Mouse (Mus musculus) ES-CJ7 (cell line): ENCODE measurements at regions not wholly inside any gene's neighbourhood (a gene's known extent, or its start where the extent isn't known, plus 50 kb on each side); places are given as distances from the start of the nearest gene placed in this dataset.
A peak's percentile ranks its signal among the peaks of the same experiment; 100 is the strongest.

Experiments
- DNase-seq: peaks from one replicate; pipeline ENCODE4 v3.0.0; 2011; ENCODE audit warnings: low read depth, low spot score

DNA sequence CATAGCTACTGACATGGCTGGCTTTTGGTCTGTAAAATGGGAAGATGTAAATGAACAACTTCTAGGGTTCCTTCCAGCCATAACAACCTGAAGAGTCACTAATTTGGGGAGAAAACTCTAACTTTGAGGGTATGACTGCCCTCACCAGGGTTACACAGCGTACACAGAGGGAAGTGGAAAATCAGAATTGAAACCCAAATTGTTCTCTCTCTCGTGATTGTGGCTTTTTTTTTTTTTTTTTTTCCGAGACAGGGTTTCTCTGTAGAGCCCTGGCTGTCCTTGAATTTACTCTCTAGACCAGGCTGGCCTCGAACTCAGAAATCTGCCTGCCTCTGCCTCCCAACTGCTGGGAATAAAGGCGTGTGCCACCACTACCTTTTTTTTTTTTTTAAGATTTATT, 80.4 kb upstream of the Pmfbp1 start:
- no peak for DNase-seq

DNA sequence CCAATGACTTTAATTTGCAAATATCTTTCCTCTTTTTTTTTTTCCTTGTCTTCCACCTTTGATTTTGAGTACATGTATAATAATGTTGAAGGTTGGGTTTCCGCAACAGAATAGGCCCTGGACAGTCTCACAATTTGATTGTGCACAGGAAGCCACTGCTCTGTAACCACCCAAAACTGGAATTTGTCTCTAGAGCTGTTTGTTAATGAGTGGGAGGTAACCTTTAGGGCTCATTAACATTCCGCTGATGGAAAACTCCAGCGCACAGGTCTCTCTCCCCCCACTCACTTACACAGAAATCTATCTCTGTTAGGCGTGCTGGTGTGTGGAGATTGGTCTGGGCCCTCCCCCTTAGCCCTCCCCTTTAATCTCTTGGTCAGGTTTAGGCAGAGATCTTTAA, 78.5 kb upstream of the Pmfbp1 start:
- DNase-seq, result peak; percentile 76

DNA sequence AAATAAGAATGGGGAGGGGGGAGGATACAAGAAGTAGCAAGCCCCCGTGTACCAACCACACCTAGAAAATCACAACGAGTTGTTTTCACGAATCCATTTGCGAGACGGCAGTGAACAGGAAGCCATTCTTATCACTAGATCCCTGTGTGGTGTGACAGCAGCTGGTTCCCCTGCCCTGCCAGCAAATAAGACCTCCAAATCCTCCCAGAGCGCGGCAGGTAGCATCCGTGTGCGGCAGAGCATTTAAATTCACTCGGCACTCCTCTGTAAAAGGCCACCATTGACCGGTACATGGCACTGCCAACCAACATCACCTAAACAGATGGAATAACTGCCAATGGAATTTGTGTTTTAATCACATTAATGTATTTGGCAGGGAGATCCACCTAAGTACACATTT, 77.9 kb upstream of the Pmfbp1 start:
- peak; percentile 47 for DNase-seq

DNA sequence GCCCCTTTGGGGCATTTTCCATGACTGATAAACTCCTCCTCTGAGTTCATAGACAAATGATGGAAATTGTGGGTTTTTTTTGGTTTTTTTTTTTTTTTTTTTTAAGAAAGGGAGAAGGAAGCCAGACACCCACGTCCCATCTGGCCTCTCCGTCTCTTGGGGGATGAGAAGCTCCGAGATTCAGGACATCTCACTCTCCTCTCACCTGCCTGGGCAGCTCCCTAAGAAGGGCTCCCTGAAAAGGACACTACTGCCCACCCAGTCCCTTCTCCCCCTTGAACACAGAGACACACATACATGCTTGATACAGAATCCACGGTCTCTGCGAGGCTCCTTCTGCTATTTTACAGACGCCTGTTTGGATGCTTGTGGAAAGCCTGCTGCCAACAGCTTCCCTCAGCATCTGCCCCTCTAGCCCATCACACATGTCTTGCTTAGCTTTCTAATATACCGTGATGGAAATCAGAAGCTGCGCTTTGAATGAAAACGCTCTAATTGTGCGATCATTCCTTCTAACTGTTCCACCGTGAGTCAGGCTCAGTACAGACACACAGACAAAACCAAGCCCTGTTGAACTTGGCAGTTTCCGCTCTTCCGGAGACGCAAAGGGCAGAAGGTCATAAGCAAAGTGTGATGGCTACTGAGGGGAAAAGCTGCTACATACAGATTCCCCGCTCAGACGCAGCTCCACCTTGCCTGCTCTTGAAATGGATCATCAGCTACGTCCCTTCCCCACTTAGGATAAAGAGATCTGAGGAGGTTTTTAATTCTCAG, 77.3 kb upstream of the Pmfbp1 start:
- peak; percentile 28 for DNase-seq

DNA sequence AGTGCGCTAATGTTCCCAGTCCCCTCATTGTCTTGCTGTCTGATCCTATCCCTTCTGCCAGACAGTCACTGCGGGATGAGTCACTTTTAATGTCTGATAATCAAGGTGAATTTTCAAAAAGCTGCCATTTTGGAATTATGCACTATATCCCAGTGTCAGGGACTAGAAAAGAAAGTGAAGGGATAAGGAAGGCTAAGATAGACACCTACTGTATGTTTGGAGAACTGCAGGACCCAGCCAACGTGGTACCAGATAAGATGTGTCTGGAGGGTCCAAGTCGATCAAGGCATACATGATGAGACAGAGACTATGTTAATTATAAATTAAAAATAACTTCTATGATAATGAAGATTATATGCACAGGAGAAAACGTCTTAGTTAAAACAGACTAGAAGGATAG, 76.6 kb upstream of the Pmfbp1 start:
- peak; percentile 72 for DNase-seq

DNA sequence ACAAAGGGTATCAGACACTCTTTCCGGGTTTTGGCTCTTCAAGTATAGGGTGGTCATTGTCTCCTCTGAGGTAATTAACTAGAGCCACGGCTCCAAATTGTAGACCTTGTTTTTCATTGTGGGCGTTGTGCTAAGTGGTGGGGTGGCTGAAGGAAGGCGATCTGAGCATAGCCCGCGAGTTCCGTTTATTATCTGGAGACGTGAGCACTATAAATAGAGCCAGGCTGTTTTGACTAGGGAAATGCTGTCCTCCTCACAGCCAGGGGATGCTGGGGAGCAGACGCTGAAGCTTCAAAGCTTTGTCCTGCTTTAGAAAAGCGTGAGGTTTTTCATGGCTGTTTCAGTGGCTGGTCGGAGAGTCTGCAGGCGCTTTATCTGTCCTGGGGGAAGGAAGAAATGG, 75.9 kb upstream of the Pmfbp1 start:
- DNase-seq, result no peak

DNA sequence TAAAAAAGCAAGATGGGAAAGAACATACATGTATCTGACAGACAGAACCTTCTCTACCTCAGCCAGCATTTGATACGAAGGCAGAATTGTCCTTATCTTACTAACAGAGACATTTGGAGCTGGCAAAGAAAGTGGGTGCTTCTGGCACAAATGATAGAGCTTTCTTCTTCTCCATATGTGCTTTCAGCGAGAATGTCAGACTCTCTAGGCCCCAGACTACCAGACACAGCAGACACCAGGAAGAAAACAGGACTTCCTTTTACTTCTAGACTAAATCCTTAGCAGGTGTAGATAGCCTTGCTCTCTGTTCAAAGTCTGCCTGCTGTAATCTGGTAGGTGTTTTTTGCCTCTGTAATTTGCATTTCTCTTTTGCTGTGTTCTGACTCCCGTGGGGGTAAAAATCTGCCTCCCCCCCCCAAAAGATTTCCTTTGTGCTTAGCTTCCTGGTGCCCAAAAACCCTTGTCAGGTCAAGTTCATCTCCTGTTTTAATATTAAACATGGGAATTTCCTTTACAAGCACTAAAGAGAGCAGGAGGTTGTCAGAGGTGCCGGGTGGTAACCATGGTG, 74.7 kb upstream of the Pmfbp1 start:
- DNase-seq, result no peak

DNA sequence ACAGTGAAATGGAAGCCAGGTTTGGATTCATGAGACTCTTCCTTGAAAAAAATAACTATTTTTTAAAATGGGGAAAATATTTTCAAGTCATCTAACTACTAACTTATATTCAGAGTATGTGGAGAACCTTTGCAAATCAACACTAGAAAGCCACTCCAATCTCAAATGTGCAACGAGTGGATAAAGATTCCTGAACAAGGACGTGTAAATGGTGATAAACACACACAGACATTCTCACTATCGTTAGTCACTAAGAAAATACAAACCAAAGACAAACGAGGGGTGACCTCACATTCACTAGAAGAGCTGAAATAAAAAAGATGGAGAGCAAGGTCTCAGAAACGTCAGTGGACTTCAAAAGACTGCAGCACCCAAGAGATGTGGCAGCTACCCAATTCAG, 69.8 kb upstream of the Pmfbp1 start:
- no peak for DNase-seq

DNA sequence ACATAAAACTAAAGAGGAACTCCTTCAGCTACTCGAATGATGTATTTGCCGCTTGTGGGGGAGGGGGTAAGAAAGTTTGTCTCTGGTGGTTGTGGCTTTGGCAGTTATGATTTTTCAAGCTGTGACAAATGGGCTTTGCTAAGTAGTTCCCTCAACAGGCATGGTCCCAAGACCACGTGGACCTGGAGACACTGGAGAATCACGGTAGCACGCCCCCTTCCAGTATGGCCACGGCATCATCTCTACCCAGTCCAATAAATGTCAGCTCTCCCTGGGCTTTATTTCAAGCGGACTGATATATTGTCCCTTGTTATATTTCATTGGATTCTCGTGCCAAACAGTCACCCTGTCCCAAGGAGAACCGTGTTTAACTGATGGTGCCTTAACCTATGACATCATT, 65.3 kb upstream of the Pmfbp1 start:
- no peak for DNase-seq

DNA sequence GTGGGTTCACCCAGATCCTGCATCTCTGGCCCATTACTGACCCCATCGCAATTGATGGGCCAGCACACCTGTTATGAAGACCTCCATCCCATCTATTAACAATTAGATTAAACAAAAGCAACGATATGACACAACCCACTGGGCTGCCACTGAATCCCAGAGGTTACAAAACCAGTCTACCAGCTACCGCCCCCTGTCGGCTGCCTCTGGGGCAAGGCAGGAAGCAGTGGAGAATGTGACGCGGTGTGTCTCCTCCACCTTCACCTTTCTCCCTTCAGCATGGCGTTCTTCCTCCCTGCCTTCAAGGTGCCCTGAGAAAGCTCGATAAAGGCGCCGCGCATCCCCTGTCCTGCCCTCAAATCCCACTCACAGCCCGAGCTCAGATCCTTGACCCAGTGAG, 59.3 kb upstream of the Pmfbp1 start:
- peak; percentile 33 for DNase-seq

DNA sequence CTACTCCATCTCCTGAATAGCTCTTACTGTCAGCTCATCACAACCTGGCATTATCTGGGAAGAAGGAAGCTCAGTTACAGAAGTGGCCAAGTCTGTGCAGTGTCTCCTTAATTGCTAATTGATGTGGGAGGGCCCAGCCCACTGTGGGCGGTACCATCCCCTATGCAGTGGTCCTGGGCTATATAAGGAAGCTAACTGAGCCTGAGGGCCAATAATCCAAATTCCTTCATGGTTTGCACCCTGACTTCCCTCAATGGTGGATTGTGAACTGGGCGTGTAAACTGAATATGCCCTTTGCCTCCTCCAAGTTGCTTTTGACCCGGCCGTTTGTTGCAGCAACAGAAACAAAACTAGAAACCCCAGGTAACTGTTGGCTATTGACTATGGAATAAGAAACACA, 57.8 kb upstream of the Pmfbp1 start:
- DNase-seq, result peak; percentile 23

DNA sequence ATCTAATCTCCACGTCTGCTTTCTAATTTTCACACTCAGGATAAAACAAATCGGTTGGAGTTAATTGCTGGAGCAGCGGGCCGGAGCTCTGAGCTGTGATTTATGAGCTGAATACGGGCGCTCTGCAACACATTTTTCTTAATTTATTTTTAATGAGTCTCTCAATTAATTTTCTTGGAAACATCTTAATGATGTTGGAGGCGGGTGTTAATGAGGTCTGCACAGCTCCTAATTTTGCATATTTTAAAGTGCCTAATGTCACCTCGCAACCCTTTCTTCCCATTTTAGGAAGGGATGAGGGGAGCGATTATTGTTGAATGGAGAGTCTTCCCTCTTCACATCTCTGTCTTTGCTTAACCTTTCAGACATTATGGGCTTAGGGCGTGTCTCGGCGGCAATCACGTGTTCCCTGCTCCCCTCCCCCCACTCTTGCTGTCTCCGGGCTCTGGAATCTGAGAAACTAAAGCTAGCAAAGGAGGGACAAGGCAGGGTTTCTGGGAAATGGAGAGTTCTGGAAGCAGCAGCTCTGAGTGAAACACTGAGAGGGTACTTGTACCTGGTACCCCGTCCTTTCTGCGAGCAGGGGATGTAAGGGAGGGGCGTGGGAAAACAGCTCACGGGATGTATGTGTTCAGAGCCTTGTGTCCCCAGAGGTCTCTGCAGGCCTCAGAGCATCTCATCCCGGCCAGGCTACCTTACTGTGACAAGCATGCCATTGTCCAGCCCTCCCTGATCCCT, 56.8 kb upstream of the Pmfbp1 start:
- peak; percentile 84 for DNase-seq

DNA sequence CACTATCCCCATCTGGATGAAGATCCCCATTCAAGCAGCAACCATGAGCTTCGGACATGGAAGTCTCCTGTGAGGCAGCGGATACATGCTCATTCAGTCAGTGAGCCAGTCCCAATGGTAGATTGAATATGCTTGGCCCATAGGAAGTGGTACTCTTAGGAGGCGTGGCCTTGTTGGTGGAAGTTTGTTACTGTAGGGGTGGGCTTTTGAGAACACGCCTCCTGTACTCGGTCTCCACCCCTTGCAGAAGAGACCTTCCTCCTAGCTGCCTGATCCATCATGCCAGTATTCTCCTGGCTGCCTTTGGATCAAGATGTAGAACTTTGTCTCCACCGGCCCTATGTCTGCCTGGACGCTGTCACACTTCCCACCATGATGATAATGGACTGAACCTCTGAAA, 55.3 kb upstream of the Pmfbp1 start:
- peak; percentile 32 for DNase-seq
